Mouse (Mus musculus): ENCODE measurements around the gene Swsap1.

Gene Swsap1

DNA sequence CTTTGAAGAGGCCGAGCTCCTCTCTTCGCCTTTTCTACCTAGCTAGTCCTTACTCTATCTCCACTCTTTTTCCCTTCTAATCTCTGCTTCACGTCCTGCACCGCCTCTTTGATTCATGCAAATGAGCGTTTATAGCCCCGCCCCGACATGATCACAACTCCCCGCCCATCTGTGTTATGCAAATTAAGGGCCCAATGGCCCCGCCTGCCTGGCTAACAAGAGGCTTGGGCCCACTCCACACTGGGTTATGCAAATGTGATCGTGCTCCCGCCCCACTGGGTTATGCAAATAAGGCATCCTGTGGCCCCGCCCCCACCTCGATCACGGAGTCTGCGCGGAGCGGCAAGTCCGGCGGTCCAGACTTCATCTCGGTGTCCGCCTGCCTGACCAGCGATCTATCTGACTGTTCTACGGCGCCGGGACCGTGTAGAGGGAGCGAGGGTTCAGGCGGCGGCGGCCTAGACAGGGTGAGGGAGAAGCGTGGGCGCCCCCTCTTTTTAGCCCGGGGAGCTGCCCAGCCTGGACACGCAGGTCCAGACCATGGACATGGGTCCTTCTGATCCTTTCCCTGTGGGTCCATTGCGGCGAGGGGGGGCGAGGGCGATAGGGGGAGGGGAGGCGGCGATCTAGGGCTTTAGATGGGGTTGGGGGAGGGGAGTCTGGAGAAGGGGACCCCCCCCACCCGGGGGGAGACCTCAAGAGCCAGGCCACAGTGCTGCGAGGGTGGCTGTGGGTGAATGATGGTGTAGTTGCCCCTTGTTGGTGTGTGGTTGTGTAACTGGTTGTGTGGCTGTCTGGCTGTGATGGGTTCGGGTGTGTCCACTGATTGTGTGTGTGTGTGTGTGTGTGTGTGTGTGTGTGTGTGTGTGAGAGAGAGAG, 18.6 kb upstream of the Swsap1 start, which contains the start of gene Plppr2:
Gene Plppr2 (plus strand): TSS at position 342 of the 879 bp plus-strand sequence.
- peak; percentile 99 to 100 for DNase-seq

DNA sequence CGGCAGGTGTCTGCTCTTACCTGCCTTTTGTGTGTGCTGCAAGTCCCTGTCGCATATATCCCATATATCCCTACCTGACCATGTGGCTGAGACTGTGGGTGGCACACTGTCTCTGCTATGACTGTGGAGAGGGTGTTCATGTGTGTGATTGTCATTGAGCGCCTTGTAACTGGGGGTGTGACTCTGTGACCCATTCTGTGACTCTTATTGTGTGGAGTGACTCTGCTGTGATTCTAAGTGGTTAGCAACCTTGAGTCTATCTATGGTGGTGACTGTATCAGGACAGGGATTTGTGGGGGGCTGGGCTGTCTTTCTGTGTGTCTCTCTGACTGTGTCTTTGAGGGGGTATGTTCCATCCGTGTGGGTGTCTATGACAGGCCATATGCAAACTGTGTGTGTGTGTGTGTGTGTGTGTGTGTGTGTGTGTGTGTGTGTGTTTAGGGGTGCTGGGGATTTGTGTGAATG, 17.8 kb upstream of the Swsap1 start:
- no peak for DNase-seq

DNA sequence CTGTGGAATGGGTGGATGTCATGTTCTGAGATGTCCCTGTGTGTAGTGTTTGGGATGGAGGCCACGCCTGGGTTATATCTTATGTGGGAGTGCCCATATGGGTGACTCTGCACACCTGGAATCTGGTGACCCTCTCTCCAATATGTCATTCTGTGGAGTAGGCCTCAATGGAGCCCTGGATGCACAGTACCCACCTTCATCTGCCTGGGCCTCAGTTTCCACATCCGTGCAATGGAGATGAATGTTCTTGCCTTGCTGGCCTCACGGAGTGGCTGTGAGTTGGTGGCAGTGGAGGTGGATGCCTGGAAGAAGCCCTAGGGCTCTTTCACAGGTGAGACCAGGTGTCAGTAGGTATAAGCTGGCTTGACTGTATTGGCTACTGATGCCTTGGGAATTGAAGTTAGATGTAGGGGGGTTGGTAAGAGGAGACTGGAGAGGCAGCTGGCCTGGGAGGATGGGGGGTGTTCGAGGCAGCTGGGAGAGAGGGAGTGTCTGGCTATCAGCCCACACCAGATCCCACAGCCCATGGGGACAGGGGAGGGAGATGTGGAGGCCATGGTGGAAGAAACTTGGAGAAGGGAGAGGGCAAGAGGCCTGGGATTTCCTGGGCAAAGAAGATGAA, 17.2 kb upstream of the Swsap1 start:
- DNase-seq = no peak

DNA sequence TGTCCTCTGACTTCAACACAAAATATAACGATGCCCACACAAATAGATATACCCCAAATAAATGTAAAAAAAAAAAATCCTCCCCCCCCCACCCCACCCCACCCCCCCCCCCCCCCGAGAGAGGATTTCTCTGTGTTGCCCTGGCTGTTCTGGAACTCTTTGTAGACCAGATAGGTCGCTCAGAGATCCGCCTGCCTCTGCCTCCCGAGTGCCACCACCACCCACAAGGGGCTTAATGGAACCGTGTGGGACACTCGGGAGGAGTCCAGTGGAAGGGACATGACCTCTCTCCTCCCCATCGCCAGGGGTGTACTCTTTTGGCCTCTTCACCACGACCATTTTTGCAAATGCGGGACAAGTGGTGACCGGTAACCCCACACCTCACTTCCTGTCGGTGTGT, 12.5 kb upstream of the Swsap1 start:
- no peak for DNase-seq

DNA sequence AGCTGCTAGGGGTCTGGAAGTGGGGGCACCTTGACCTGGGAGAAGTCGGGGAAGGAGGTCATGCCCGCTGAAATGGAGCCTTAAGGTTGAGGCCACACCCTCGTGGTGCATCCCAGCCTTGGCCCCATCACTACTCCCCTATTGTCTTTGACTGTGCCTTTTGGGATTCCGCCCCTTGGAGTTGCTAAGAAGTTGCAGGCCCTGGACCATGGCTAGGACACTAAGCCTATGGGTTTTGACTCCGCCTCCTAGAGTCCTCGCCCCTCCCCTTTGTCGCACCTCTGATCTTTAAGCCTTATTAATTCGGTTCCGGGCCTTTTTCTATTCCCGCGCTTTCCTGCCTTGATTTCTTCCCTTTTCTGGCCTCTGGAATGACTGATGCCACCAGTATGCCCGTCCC, 11.9 kb upstream of the Swsap1 start:
- DNase-seq = no peak

DNA sequence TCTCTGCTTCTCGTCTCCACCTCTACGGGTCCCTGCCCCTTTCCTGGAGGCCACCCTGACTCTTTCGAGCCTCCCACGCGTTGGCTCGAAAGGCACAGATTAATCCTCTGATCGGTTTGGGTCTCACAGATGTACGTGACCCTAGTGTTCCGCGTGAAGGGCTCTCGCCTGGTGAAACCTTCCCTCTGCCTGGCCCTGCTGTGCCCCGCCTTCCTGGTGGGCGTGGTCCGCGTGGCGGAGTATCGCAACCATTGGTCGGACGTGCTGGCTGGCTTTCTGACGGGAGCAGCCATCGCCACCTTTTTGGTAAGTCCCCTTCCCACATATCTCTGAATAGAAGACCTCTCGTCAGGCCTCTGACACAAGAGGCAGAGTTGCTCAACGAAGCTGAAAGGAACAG, 11.3 kb upstream of the Swsap1 start:
- peak in 1 of 2 experiments; percentile 43 for DNase-seq

DNA sequence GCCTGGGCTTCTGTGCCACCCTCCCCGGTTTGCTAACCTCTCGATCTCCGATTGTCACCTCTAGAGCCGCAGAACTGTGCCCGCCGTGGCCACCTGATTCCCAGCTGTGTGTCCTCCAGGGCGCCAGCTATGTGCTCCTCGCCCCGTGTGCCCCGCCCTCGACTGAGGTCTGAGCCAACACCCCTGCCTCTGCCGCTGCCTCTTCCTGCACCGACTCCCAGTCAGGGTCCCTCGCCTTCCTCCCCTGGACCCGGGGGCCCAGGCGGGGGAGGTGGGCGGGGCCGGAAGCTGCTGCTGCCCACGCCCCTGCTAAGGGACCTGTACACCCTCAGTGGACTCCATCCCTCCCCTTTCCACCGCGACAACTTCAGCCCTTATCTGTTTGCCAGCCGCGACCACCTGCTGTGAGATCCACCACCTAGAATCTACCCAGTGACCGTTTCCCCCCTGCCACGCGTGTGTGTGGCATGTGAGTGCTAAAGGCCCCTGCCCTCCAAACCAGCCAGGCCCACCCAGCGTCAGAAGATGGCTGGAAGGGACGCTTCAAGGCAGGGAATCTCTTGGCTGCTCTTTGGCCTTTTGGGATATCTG, 7.9 kb upstream of the Swsap1 start:
- no peak for DNase-seq

DNA sequence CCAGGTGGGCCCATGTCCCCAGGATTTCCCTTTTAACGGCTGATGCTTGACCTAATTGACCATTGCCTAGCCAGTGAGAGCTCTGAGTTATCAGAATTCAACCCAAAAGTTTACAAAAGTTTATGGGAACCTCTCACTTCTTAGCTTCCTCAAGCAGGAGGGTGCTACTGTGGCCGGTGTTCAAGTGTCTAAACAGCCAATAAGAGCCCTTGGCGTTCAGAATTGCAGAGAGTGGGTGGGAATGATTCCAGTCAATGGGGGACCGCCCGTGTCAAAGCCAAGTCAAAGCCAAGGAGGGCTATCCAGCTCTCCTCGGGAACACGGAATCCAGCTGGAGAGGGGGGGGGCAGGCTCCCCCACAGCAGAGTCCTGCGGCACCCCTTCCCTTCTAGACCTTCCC, 7.4 kb upstream of the Swsap1 start:
- no peak for DNase-seq

DNA sequence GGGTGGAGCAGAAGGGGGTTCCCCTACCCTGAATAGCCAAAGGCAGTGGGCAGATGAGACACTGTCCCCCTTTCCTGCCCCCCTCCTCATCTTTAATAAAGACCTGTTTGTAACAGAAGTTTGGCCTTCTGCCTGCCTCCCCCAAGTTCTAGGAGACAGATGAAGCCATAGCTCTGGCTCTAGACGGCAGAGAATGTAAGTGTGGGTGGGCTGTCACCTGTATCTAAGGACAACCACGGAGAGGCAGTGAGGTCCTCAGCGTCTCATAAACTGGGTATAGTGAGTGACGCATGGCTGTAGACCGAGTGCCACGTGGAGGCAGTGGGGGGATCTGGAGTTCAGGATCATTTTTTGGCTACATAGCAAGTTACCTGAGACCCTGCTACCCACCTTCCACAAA, 6.8 kb upstream of the Swsap1 start:
- DNase-seq = no peak

DNA sequence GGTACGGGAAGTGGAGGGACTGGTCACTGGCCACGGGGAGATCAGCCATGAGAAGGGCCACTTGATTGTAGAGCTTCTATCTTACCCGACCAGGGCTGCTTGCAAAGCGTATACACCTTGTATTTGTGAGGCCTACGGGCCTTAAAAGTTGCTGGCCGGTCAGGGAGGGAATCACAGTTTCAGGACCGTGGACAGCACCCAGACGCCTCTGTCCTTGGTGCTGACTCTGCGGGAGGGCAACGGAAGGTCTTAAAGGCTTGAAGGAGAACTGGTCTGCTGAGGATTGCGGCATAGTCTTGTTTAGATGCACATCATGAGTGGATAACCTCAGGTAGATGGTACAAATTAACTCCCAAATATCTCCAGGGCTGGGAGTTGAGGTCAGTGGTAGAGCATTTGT, 5.2 kb upstream of the Swsap1 start:
- DNase-seq = no peak

DNA sequence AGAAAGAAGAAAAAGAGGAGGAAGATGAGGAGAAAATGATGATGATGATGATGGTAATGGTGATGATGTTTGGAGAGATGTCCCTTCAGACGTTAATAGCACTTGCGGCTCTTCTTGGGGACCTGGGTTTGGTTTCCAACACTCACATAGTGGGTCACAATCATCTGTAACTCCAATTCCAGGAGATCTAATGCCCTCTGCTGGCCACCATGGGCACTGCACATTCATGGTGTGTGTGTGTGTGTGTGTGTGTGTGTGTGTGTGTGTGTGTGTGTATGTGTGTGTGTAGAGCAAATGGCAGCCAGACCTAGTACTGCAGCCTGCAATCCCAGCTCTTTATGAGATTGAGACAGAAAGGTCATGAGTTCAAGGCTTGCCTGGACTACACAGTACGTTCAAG, 3.6 kb upstream of the Swsap1 start:
- DNase-seq = no peak

DNA sequence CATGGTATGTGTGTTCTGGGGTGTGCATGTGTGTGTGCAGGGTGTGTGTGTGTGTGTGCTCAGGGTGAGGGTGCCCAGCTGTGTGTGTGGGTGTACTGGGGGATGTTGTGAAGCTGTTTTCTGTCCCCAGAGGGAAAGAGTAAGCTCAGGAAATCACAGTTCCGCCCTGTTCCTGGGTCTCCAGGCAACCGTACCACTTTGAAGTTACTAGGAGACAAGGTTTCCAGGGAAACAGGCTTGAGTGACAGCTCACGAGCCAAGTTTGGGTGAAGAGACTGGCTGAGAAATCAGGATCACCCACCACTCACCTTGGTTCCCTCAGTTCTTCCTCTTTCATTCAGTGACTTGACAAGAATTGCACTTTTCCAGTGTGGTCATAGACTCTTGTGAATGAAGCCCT, 2.0 kb upstream of the Swsap1 start:
- DNase-seq = no peak

DNA sequence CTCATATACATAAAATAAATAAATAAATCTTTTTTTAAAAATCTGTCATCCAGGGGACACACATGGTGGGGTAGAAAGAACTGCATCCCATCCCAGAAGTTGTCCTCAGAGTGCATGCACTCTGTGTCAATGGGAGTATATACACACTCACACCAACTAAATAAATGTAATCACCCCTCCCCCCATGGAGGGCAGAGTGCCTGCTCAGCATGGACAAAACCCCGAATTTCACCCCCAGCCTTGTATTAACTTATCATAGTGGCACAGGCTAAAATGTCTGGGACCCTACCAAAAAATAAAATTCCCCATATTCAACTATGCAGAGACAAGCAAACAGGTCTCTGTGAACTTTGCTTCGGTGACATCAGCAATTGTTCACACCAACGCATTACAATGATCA, 920 bp upstream of the Swsap1 start:
- DNase-seq = no peak

DNA sequence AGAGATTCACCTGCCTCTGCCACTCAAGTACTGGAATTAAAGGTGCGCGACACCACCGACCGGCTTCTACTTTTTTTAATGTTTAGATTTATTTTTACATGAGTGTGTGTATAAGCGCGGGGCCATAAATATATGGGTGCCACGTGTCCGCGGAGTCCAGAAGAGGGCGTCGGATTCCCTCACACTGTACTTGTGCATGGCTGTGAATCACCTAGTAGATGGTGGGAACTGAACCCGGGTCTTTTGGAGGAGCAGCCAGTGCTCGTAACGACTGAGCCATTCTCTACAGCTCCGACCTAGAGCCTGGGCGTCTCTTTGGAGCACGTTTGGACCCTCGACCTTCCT, 358 bp upstream of the Swsap1 start:
- no peak for DNase-seq

DNA sequence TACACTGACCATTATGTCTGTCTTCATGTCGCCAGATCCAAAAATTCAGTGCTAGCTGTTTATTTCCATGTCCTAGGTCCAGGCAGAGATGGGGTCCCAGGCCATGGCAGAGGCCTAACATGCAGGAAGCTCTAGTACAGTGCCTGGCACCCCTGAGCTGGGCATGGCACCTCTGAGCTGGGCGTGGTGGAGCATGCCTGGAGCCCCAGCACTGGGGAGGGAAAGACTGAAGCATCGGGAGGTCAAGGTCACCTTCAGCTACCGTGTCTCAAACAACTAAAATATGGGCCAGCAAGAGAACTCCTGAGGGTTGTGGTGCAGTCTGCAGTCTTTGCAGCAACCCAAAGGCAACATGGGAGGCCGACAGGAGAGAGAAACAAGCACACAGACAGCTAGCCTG, 2.8 kb downstream of the Swsap1 start:
- no peak for DNase-seq

DNA sequence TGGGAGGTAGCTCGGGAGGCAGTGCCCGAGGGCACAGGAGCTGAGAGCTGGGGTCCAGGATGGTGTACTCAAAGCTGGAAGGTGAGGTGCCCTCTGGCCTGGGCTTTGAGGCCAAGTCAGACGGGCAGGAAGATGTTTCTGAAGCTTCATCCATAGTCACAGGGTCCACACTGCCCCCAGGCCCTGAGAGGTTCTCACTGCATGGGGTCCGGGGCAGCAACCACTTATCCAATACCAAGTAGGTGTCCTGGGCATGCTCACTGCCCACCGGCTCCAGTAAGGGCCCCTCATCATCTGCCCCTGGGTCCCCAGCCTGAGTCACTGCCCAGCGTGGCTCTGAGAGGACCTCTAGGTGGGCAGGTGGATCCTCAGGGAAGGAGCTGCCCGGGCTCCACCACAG, 3.7 kb downstream of the Swsap1 start:
- DNase-seq = no peak

DNA sequence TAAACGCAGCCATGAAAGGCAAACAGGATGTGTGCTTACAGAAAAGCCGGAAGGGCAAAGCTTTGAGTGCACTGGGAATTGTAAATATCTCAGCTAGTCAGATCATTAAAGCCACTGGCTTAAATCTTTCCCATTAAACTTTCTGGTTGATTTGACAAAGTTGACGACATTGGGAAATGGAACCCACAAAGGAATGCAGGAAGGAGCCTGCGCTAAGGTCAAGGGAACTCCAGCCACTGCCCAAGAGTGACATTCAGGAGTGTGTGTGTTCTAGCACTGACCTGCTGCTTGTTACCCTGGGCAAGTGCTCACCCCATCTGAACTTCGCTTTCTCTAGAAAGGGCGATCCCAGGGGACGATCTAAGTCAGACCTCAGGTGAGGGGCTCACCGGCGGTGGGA, 4.6 kb downstream of the Swsap1 start:
- no peak for DNase-seq

DNA sequence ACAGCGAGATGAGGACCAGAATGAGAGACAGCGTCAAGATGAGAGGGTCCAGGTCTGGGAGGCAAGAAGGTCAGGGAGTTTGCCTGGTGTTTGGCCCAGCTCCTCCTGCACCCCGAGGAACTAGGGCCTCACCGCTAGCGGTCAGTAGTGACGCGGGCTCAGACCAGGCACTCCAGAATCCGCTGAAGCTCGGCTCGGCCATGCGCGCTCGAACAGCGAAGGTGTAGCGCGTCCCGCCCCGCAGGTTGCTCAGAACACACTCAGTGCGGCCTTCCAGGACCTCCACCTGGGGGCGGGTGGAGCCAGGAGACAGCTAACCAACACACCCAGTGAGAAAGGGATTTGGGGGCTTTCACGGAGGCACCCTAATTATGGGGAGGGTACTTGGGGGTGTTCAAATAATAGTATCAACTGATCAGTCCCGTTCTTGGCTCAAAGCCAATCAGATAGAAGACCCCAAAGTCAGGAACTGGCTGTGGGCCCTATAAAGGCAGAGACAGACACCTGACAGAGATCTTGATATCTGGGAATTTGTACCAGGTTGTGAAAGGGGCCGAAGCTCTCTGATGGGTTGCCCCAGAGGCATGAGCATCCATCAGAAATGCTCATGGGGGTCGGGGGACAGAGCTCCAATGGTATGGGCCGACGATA, 5.1 kb downstream of the Swsap1 start:
- DNase-seq = peak; percentile 48 to 51

DNA sequence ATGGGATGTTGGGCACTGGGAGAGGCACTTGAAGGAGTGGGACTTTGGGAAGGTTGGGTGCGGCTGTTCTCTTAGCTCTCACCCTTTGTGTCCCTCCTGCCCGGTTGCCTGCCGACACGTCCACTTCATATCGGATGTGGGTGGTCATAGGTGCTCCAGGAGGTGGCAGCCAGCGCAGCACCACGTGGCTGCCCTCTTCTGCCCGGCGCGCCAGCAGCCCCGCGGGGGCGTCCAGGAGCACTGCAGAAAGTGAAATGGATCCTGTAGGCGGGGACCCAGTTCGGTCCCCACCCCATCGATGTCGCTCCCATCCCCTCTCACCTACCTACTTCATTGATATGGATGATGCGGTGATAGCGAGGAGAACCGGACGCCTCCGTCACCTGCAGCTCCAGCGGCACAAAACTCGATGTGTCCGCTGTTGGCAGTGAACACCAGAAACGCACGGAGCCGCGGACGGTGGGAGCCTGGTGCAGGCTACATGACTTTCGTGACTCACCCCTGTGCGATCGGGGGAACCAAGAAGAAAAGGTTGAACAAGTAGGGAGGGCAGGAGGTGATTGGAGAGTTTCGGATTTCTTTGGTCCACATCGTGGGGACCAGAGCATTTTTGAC, 5.9 kb downstream of the Swsap1 start:
- DNase-seq = no peak

DNA sequence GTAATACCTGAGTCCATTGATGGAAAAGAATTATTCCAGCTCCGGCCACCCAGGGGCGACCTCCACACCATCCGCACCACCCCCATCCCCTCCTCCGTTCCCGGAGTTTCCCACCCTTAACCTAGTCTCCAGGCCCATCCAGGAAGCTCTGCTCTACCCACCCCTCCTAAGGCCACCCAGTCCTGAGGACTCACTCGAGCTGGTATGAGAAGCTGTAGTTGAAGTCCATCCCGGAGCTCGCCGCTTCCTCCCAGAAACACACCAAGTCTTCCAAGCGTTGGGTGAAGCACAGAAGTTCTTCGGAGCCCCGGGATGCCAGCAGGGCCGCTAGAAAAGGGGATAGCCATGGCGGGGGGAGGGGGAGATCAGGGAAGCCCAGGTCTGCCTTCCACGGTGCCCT, 6.5 kb downstream of the Swsap1 start:
- peak; percentile 38 to 53 for DNase-seq

DNA sequence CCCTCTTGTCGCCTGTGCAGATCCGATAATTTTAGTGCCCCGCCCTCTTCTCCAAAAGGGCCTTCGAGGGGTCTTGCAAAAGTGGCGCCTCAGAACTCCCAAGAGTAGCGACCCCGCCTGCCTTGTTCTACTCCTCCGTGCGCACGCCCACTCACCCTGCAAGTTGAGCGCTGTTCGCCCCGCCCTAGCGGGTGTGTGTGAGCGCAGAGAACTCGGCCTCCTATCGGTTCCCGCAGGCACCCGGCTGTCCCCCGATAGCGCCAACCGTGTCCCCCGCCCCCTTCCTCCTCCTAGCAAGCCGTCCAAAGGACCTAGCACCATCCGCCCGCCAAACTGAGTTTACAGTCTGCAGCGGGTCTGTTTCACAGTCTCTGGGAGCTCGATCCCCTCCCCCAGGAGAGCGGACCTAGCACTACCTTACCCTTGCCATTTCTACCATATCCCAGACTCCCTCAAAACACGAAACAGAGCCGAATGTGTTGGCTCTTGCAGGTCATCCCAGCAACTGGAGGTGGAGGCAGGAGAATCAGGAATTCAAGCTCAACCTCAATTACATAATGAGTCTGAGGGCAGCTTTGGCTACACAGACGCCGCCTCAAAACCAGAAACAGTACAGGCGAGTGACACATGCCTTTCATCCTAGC, 7.0 kb downstream of the Swsap1 start:
- peak; percentile 65 to 67 for DNase-seq

DNA sequence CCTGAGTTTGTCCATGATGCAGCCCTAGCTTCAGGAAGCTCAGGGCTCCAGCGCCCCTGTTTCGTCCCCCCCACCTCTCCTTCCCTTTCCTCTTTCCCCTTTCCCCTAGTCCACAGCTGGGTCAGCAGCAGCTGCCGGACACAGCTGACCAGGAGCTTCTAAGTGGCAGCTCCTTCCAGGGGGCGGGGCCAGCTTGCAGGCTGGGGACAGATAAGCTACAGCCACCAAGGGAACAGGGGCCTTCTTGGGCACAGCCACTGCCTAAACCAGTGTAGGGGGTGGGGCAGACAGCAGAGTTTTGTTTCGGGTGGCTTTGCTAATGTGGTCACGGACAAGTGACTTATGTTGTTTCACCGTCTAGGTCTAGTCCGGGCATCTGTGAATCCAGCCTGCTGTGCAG, 7.9 kb downstream of the Swsap1 start, which contains the start of gene Epor:
Gene Epor (minus strand): TSS at position 90 of the 400 bp plus-strand sequence.
- peak in 1 of 2 experiments; percentile 49 for DNase-seq
